Mouse (Mus musculus) telencephalon, adult 2 months (tissue): Measurements from ENCODE around the gene Cldn7.

Experiments
- DNase-seq: peaks from one replicate; pipeline ENCODE4 v3.0.0-alpha.2; 2011; ENCODE audit warnings: low read depth, low spot score

Cldn7 gene

GRCm38 (mm10) chr11:69933066-69933465 lies 31.5 kb upstream of the Cldn7 start:
- no peak for DNase-seq

DNA sequence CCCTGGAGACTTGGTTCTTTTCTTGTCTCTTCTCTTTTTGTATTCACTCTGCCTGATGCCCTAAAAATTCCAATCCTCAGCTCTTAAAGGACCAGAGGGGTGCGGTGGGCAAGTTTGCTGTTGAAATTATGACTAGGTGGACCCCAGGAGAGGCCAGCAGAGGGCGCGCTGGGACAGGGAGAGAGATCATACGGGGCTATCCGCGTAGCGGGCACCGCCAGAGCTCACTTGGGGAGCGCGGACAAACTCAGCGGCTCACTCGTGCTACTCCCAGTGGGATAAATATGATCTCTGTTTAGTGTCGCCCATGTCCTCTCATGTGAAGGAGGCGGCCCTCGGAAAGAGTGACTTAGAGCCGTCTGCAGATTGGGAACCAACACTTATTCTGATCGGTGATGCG lies 30.4 kb upstream of the Cldn7 start:
- no peak for DNase-seq

DNA sequence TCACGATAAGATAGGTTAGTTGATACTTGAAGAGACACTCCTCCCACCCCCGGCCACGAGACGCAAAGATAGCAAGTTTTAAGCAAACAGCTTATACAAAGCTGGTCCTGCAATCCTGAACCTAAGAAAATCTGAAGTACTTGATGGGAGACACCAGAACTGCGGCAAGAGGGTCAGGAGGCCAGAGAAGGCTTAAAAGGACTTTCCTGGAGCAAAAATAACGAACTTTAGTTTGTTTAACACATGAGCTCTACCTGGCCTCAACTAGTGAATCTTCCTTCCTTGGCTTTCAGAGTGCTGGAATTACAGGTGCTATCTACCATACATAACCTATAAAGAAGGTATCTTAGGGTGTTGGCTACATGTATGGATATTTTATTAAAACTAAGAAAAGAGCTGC lies 29.9 kb upstream of the Cldn7 start:
- no peak for DNase-seq

DNA sequence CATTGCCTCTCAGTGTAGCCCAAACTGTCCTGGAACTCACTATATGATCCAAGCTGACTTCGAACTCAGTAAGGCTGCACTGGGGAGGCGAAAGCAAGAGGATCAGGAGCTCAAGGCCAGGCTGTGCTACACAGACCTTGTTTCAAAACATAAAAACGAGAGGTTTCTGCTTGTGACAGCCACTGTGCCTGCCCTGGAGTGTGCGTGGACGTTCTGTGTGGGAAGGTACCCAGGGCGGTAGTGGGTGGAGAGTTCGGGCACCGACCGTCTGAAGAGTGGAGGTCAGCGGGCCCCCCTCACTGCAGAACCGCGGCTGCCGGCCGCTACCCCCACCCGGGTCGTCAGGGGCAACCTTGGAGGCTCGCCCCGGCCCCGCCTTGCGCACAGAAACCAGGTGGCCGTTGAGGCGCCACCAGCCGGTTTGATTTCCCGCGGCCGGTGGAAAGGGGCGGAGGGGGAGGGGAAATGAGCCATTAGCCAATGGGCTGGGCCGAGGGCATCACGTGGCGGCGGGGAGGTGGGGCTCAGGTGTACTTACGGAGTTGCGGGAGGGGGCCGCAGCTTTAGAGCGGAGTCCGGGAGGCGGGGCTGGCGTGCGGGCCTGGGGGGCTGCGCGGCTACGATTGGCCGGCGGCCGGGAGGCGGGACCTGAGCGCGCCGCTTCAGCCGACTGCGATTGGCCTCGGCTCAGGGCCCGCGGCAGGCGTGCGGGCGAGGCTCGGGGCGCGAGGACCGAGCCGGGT lies 29.3 kb upstream of the Cldn7 start, which contains the start of gene Ybx2:
Ybx2 (plus strand) TSS at position 660 of the 743 bp plus-strand sequence.
- peak; percentile 62 for DNase-seq

- no peak for DNase-seq
These were observed 28.4 kb upstream of the Cldn7 start for GRCm38 (mm10) chr11:69936156-69936555.

- no peak for DNase-seq
These were observed 27.7 kb upstream of the Cldn7 start for GRCm38 (mm10) chr11:69936714-69937347.

DNA sequence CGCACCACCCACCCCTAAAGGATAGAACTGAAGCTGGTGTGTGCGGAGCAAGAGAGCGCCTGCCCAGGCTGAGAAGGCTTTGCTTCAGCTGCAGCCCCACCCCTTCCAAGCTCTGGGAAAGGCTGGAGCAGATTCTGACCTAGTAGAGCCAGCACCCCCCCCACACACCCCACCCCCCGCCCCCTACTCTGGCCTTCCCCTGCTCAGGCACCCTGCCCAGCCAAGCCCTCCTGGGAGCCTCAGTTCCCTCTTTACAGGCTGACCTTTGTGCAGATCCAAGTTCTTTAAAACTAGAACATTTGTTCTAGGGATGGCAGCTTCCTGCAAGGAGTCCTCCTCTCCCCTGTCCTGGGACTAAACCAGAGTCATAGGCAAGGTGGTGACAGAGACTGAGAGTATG lies 27.2 kb upstream of the Cldn7 start:
- DNase-seq = no peak

DNA sequence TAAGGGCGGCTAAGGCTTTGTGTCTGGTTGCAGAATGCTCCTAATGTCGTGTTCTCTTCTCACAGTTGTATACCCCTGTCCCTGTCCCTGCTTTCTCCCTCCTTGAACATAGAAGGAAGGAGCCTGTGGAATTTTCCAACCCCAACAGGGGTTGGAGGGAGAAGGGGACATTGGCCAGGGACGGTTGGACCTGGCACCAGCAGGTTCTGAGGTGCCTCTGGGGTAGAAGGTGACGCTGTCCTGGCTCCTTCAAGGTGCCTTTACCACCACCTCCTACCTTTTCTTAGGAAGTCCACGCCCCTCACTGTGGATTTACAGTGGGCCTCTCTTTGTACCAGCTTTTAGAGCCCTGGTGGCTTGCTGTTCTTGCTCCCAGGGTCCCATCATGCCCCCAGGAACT lies 26.7 kb upstream of the Cldn7 start:
- DNase-seq = no peak

DNA sequence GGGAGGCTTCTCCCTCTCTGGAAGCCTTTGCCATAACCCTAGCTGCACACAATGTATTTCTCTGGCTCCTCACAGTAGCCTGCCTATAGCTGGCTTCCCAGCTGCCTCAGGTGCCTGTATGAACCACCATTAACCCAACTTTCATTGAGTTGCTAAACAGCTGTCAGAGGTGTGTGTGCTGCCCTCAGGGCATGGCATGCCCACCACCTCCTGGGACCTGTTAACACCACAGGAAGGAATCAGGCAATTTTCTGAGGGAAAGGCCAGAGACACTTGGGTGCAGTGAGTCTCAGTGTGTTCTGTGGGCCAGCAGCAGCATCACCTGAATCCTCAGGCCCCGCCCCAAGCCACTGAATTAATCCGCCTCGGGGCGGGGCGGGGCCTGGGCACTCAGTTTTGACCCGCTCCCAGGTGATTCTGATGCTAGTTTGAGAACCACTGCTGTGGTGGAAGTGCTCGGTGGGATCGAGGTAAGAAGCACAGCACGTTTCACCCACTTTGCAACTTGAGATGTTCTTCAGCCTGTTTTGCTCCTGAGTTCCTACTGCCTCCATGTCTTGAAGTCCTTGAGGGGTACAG lies 26.1 kb upstream of the Cldn7 start:
- DNase-seq = no peak

DNA sequence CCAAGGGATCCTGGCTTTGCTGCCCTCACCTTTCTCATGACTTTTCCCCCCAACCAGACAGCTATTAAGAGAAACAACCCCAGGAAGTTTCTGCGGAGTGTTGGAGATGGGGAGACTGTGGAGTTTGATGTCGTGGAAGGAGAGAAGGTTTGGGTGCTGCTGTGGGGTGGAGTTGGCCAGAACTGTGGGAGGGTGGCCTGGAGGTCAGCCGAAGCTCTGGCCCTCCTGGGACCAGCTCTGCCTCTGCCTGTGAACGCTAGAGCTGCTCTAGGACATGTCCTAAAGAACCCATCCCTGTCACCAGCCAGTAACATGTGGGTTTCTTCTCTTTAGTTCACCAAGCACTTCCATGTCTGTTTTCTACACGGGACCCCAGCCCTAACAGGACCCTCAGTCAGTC lies 25.4 kb upstream of the Cldn7 start:
- DNase-seq = no peak

DNA sequence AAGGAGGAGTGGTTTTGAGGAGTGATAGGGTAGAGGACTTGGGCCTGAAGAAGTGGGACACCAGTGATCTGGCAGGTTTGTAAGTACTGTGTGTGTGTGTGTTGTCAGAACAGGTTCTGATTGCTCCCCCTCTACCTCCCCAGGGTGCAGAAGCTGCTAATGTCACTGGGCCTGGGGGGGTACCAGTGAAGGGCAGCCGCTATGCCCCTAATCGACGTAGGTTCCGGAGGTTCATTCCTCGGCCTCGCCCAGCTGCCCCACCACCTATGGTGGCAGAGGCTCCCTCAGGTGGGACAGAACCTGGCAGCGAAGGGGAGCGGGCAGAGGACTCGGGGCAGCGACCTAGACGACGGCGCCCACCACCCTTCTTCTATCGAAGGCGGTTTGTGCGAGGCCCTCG lies 24.8 kb upstream of the Cldn7 start:
- no peak for DNase-seq

DNA sequence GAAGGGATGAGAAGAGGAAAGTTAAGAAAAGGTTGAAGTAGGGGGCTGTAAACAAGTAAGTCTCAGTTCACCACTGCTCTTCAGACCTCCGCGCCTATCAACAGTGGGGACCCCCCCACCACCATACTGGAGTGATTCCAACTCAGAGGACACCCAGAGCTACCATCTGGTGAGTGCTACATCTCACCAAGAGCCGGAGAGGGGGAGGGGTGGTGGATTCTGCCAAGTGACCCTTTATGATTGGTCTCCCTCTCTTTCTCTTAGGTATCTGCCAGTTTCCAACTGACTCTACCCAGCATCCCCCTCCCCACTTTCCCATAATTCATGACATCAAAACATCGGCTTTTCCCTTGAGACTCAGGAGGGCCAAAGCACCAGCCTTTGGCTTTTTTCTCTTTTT lies 23.6 kb upstream of the Cldn7 start:
- no peak for DNase-seq

DNA sequence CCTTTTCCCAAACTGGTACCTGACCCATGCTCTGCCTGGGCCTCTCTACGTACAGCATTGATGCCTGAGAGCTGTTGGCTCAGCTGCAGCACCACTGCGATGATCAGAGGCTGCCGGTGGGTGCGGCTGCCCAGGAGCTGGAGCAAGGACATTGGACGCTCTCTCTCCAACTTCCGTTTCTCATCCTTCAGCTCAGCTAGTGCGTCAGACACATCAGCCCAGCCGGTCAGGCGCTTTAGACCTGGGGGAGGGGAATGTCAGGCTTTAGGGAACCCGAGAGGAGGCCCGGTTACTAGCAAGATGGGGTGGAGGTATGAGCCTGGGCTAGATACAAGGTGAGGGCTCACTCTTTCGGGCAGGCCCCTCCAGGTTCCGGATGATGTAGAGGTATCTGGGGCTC lies 19.4 kb upstream of the Cldn7 start:
- DNase-seq = no peak

DNA sequence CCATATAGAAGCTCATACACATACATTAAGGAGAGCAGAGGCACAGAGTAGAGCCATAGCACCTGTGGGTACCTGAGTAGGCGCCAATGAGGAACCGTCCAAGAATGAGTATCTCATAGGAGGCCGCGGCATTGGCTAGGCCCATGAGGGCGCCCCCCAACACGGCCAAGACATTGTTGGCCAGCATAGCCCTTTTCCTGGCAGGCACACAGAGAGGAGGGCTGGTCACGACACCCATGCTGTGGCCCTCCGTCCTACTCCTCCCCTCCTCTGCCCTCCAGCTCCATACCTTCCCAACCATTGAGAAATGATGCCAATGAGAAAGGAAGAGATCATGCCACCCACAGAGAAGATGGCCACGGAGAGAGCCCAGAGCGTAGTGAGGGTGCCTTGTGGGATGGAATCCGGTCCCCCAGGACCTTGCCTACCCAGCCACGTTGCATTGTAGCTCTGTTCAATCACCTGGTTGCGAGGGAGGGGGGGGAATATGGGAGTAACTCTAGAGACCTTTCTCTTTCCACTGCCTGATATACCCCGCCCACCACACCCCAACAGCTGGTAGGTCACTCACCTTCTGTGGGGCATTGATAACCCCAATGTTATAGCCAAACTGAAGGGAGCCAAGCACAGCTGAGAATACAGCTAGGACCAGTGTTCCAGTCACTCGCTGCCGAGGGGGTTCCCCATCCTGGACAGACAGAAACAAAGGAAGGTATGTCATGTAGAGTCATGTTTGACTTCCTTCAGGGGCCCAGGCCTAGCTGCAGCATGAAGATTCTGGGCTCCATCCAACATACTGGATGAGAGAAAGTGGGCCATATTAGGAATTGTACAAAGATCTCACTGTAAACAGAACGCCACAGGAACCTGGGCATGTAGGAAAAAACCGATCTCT lies 18.3 kb upstream of the Cldn7 start:
- DNase-seq = no peak

DNA sequence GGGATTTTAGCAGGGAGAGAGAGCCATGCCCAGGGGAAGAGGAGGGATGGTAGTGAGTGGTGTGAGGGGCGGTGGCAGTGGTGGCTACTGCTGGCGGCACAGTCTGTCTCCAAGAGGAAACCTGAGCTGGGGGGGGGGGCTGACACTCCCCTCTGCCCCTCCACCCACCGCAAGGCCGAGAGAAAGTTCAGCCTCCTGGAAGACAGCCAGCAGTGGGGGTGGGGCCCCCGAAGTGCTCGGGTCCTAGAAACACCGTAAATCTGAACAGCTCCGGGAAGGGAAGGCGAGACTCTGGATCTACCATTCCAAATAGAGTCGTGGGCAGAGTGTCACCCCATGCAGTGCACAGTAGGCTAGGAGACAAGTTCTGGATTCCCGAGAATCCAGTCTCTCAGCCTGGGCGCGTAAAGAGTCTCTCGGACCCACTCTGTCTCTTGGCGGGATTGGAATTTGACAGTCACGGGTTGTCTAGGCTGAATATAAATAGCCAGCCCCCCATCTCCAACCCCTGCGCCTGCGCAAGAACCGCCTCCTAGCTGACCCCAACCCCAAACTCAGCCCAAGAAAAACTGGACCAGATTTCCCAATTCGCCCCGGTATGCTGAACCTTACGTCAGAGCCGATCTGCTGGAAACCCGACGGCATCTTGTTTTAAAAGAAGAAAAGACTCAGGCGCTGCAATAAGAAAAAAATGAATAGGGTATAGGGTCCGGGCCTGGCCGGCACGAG lies 17.1 kb upstream of the Cldn7 start:
- DNase-seq = no peak

DNA sequence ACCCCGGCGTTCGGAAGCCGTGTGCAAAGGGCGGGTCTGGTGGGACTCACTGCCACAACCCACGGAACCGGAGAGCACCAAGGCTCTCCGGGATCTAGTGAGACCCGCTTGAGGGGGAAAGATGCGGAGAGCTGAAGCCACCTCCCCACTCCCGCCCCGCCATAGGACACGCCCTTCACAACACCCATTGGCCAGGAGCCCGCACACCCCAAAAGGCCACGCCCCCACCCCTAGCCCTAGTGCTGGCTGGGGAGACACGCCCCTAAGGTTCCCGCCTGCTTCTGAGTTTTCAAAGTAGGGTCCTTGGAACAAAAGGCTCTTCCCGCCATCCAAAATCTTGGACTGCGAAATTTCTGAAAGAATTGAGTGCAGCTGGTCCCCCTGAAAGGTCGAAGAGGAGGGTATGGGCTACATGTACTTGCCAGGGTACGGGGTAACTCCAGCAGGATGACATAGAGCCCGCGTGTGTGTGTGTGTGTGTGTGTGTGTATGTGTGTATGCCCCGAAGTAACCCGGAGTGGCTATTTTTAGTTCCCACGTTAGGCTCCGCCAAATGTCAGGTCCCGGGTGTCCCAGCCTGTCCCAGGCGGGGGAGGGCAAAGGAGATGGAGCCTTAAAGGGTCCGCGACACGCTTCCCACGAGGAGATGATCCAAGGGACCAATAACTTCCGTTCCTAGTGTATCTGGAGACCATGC lies 16.4 kb upstream of the Cldn7 start, which contains the start of gene Slc2a4:
Slc2a4 (minus strand) TSS at position 123 of the 697 bp plus-strand sequence.
- DNase-seq = no peak

DNA sequence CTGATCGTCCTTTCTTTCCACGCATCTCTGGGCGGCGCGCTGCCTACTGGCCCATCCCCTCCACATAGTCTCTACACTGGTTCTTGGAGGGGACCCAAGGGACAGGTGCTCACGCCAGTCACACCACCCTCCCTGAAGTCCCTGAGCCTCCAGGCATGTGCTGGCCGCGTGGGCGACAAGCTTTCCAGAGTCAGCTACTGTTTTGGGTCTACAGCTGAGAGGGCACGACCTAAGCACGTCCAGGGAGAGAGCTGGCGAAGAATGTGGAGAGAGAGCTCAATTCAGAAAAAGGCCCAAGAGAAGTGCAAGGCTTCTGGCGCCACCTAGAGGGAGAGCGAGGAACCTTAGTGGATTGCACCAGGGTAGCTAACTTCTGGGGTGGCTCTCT lies 15.8 kb upstream of the Cldn7 start:
- no peak for DNase-seq

DNA sequence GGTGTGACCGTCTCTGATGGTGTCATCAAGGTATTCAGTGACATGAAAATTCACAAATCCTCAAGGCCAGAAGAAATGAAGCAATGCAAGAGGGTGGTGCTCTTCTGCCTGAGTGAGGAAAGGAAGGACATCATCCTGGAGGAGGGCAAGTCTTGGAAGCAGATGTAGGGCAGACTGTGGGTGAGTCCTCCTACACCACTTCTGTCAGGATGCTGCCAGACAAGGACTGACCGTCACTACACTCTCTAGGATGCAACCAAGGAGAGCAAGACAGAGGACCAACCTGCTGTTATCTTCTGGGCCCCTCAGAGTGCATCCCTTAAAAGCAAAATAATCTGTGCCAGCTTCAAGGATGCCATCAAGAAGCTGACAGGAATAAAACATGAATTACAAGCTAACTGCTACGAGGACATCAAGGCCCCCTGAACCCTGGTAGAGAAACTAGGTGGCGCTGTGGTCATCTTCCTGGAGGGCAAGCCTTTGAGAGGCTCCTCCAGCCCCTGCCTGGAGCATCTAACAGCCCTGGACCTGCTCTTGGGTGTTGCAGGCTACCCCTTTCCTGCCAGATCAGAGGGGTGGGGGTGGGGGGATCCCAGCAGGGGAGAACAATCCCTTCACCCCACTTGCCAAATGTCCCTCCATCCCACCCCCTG lies 13.6 kb upstream of the Cldn7 start:
- DNase-seq = peak; percentile 18

DNA sequence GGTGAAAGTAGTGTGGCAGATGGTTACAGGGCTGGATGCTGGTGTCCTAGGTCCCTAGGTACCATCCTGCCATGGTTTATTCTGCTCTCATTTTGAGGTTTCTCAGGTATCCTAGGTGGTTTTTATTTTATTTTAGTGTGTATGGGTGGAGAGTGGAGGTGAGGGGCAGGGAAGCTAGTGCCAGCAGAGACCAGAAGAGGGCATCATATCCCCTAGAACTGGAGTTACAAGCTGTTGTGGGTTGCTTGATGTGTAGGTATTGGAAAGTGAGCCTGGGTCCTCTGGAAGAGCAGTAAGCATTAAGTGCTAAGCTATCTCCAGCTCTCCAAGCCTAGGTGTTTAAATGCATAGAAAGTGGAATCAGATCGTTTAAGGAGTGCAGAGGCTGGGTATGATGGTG lies 12.3 kb upstream of the Cldn7 start:
- no peak for DNase-seq

GRCm38 (mm10) chr11:69953267-69953915 lies 11.2 kb upstream of the Cldn7 start:
- DNase-seq = no peak
